ENCODE assay signal across 1 mouse cellular context in the genomic region with DNA sequence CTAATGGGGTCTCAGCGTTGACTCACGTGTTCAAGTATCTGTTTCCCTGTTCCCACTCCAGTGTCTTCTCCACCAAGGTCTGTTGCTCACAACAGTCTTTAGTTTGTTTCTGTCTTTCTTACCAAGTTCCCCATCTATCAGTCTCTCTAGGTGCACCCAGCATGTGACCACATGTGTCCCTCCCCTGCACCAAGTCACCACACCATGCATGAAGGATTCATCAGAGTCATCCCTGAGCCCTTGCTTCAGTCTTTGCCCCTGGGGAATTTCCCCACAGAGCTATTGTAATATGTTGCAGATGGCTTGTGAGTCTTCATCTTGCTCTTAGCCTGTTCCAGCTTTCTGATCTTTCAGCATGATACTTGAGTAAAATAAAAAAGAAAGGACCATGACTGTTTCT.
A peak's percentile ranks its signal among the peaks of the same experiment; 100 is the strongest.
TF ChIP-seq lines count a peak whose summit lies in the region.

No protein-coding gene starts in this region.

TF ChIP-seq in CH12.LX, 34 proteins besides CTCF, POLR2A, EP300 and RAD21 (continued from another document):
- peak; percentile 16; the same call in 1 of the 2 replicates for TF ChIP-seq SMC3 (IDR thresholded peaks at IDR 0.05; ENCODE audit: low read depth, low read length)
- no peak for TF ChIP-seq MAFK (IDR thresholded peaks at IDR 0.05; ENCODE audit: insufficient replicate concordance, low read length)
- TF ChIP-seq MAZ (IDR thresholded peaks at IDR 0.05; ENCODE audit: low read depth, low read length) = no peak
- TF ChIP-seq USF1 (IDR thresholded peaks at IDR 0.05; ENCODE audit: low read depth, low read length) = peak; percentile 75
- no peak for TF ChIP-seq KAT2A (IDR thresholded peaks at IDR 0.05; ENCODE audit: insufficient replicate concordance, low read length)
- TF ChIP-seq E2F4 (IDR thresholded peaks at IDR 0.05; ENCODE audit: insufficient replicate concordance, low read depth, low read length) = no peak
- TF ChIP-seq SIN3A (IDR thresholded peaks at IDR 0.05; ENCODE audit: low read length) = no peak
- no peak for TF ChIP-seq PAX5 (IDR thresholded peaks at IDR 0.05; ENCODE audit: low read length)
- TF ChIP-seq ZC3H11A (IDR thresholded peaks at IDR 0.05; ENCODE audit: low read depth, low read length) = no peak
- TF ChIP-seq CHD1 (IDR thresholded peaks at IDR 0.05; ENCODE audit: low read depth, low read length) = no peak
- TF ChIP-seq BHLHE40 (IDR thresholded peaks at IDR 0.05; ENCODE audit: low read depth, low read length) = peak; percentile 94
- 0 out of 2 replicates have a peak, but pooled peaks have one; percentile 42 for TF ChIP-seq TBP (conservative IDR thresholded peaks at IDR 0.05; ENCODE audit: low read depth, low read length)
